Mouse (Mus musculus) myocyte (in vitro differentiated cells): ENCODE results near the gene Apba1. TPM values are rescaled to one million over a fixed set of nuclear protein-coding genes. Genes with fewer than 3 reads are reported as not detected.
A peak's percentile ranks its signal among the peaks of the same experiment; 100 is the strongest.

Experiments used
- H3K27me3 ChIP-seq: one replicate; pipeline ENCODE4 v1.6.1; 2011; ENCODE audit not compliant: control insufficient read depth, insufficient read depth, insufficient read length
- H3K36me3 ChIP-seq: one replicate; pipeline ENCODE4 v1.6.1; 2011; ENCODE audit not compliant: control insufficient read depth, insufficient read depth
- H3K4me2 ChIP-seq: one replicate; pipeline ENCODE4 v1.6.1; 2011; ENCODE audit warnings: low read depth, control low read depth
- H3K4me3 ChIP-seq: one replicate; pipeline ENCODE4 v1.5.1; 2011; ENCODE audit warnings: mild to moderate bottlenecking, control low read depth, moderate library complexity
- H3K79me2 ChIP-seq: one replicate; pipeline ENCODE4 v1.6.1; 2011; ENCODE audit not compliant: control insufficient read depth, insufficient read depth
- H3ac ChIP-seq: one replicate; pipeline ENCODE4 v1.6.1; 2011; ENCODE audit not compliant: control insufficient read depth, insufficient read length
- CEBPB ChIP-seq: IDR thresholded peaks from 2 replicates; pipeline ENCODE4 v1.6.1; 2011; ENCODE audit warnings: mild to moderate bottlenecking, moderate library complexity; ENCODE audit not compliant: poor library complexity, insufficient read depth, severe bottlenecking
- E2F4 ChIP-seq: IDR thresholded peaks from one replicate; pipeline ENCODE4 v1.6.1; 2011; ENCODE audit warnings: mild to moderate bottlenecking, control low read depth, moderate library complexity; ENCODE audit not compliant: insufficient read depth
- MAX ChIP-seq: IDR thresholded peaks from one replicate; pipeline ENCODE4 v1.6.1; 2011; ENCODE audit warnings: low read depth, mild to moderate bottlenecking, control low read depth
- MYOD1 ChIP-seq, 3 experiments: IDR thresholded peaks; one replicate each; pipeline ENCODE4 v1.6.1; 2011; ENCODE audit warnings: control low read depth in 2 of 3, low read depth in 2 of 3, mild to moderate bottlenecking in 2 of 3, moderate library complexity in 1 of 3; ENCODE audit not compliant: insufficient read length in 2 of 3, control insufficient read depth in 1 of 3
- MYOG ChIP-seq, 3 experiments: IDR thresholded peaks; one replicate each; pipeline ENCODE4 v1.6.1; 2011; ENCODE audit warnings: control low read depth in 2 of 3, low read depth in 2 of 3, mild to moderate bottlenecking in 2 of 3; ENCODE audit not compliant: insufficient read length in 2 of 3, control insufficient read depth in 1 of 3, insufficient read depth in 1 of 3
- POLR2A ChIP-seq: IDR thresholded peaks from one replicate; pipeline ENCODE4 v1.6.1; 2011; ENCODE audit warnings: low read depth, mild to moderate bottlenecking, control low read depth, moderate library complexity; ENCODE audit not compliant: insufficient read length
- POLR2AphosphoS2 ChIP-seq: IDR thresholded peaks from one replicate; pipeline ENCODE4 v1.6.1; 2011; ENCODE audit warnings: low read depth, control low read depth; ENCODE audit not compliant: insufficient read length
- REST ChIP-seq: IDR thresholded peaks from one replicate; pipeline ENCODE4 v1.6.1; 2011; ENCODE audit warnings: mild to moderate bottlenecking, control low read depth, moderate library complexity; ENCODE audit not compliant: insufficient read depth, insufficient read length
- SRF ChIP-seq: IDR thresholded peaks from one replicate; pipeline ENCODE4 v1.6.1; 2011; ENCODE audit warnings: low read depth; ENCODE audit not compliant: control insufficient read depth, insufficient read length
- TCF12 ChIP-seq: IDR thresholded peaks from one replicate; pipeline ENCODE4 v1.6.1; 2011; ENCODE audit warnings: mild to moderate bottlenecking, control low read depth; ENCODE audit not compliant: poor library complexity, insufficient read depth, severe bottlenecking
- TCF3 ChIP-seq: IDR thresholded peaks from one replicate; pipeline ENCODE4 v1.6.1; 2011; ENCODE audit warnings: low read depth, control low read depth; ENCODE audit not compliant: insufficient read length
- USF1 ChIP-seq: IDR thresholded peaks from one replicate; pipeline ENCODE4 v1.6.1; 2011; ENCODE audit warnings: low read depth, mild to moderate bottlenecking, control low read depth, moderate library complexity
- polyA plus RNA-seq: library from polyadenylated mRNA; unstranded; fragments of >200 nt; fragmentation: generic; extraction: Trizol; gene quantifications from one replicate; pipeline ENCODE4 v1.2.1, GENCODE M21; 2012; ENCODE audit warnings: missing spikeins

Gene Apba1
- polyA plus RNA-seq, 1 experiment: 0.13 TPM

DNA sequence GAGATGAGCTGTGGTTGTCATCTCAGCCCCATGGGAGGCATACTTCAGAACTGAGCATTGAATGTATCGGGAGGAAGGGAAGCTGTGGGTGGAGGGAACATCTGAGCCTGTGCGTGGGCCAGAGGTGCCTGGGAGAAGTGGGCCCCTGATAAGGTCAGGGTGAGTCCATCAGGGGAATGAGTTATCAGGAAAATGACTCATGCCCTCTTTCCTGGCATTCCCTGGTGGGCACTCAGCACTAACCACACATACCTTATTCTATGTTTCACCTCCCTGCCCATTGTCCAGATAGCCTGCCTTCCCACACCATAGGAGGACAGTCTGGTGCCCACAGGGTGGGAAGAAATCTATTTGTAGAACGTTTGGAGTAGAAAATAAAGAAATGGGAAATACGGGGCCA is 151.7 kb downstream of the Apba1 start:
- H3K4me3 ChIP-seq: no peak overlapping the region
- peak in 1 of 3 experiments; percentile 12 for TF ChIP-seq MYOD1 (IDR thresholded peaks at IDR 0.05; ENCODE audit: control insufficient read depth in 1 of 3, insufficient read length in 2 of 3, low read depth in 2 of 3)
- TF ChIP-seq SRF: no peak
- no peaks in the 10 kb centered on the region for H3K79me2 ChIP-seq
- no peak overlapping the region for H3K4me2 ChIP-seq
- H3ac ChIP-seq: no peak overlapping the region
- H3K36me3 ChIP-seq: no peaks in the 10 kb centered on the region
- no peaks in the 10 kb centered on the region for H3K27me3 ChIP-seq

DNA sequence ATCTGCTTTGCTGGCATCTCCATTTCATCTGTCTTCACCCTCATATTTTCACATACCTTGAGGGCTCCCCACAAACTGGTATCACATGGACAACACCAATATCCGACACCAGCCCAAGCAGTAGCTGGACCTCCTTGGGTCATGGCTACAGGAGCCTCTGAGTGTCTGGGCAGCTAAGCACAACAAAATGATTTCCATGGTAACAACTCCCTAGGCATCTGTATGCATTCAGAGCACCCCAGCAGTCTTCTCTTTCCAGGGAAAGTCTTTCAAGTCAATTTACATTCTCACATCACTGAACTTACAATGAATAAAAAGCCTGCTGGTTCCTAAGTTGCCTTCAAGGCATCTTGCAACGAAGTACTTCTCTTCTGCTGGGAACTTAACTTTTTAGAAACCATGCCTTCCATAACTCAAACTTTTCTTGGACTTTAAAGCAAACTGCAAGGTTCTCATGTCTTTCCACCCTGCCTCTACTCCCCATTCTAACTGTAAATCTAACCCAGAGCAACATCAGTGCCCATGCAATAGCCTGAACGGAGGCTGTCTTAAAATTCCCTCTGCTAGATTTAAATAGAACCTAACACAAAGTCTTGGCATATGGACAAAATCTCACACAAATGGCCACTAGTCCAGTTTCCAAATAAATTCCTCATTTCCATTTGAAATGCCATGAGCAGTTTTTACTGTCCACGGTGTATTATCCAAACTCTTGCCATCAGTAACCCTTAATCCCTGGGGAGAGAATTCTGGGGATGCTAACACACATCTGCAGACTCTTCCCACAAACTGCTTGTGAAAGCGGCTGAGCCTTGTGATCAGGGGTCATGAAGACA is 160.9 kb downstream of the Apba1 start:
- TF ChIP-seq MAX (no peak), E2F4 (no peak), MYOG (IDR thresholded peaks at IDR 0.05; ENCODE audit: control insufficient read depth in 1 of 3, insufficient read depth in 1 of 3, insufficient read length in 2 of 3, low read depth in 2 of 3) (no peak), MYOD1 (IDR thresholded peaks at IDR 0.05; ENCODE audit: control insufficient read depth in 1 of 3, insufficient read length in 2 of 3, low read depth in 2 of 3) (no peak), POLR2A (no peak), REST (no peak), POLR2AphosphoS2 (no peak), TCF3 (no peak), SRF (no peak), CEBPB (no peak)
- Histone ChIP-seq H3K27me3 (no peaks in the 10 kb centered on the region), H3K4me2 (no peak overlapping the region), H3K4me3 (no peak overlapping the region), H3ac (no peak overlapping the region), H3K36me3 (no peaks in the 10 kb centered on the region), H3K79me2 (no peaks in the 10 kb centered on the region)

DNA sequence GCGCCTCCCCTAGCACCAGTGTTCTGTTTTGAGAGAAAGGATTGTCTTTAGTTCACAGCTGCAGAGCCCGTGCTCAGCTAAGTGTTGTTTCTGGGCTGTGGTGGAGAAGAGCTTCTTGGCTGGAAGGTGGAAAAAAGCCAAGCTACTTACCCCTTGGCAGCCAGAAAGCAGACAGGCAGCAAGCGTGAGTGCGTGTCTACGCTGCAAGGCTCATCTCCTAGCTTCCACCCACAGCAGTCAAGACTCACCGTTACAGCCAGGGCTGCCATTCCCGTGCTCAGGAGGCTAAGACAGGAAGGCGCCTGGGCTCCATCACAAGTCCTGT is 161.5 kb downstream of the Apba1 start:
- Histone ChIP-seq H3ac (no peak overlapping the region), H3K79me2 (no peaks in the 10 kb centered on the region), H3K4me2 (no peak overlapping the region), H3K27me3 (no peaks in the 10 kb centered on the region), H3K36me3 (no peaks in the 10 kb centered on the region), H3K4me3 (no peak overlapping the region)
- TF ChIP-seq MYOD1 (IDR thresholded peaks at IDR 0.05; ENCODE audit: control insufficient read depth in 1 of 3, insufficient read length in 2 of 3, low read depth in 2 of 3) (no peak), TCF12 (no peak)

DNA sequence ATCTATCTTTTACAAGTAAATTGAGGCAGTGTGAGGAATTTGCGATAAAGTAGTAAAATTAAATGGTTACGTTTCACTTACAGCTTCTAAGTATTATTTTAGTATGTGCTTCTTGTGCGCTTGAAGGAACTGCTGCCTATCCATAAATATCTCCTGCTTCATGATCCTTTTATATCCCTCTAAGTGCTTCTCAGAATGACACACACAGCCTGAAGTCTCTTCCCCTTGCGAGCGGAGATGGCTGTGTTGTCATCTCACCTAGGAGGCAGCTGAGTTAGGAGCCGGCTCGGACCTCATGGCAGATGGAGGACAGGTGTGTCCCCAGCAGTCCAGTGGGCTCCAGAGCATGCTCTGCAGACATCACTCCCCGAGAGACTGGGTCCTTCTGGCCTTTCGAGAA is 163.9 kb downstream of the Apba1 start:
- H3K4me3 ChIP-seq: no peak overlapping the region
- H3K4me2 ChIP-seq: no peak overlapping the region
- TF ChIP-seq CEBPB (no peak), TCF12 (no peak), MYOD1 (IDR thresholded peaks at IDR 0.05; ENCODE audit: control insufficient read depth in 1 of 3, insufficient read length in 2 of 3, low read depth in 2 of 3) (no peak), USF1 (no peak), SRF (no peak)
- no peaks in the 10 kb centered on the region for H3K36me3 ChIP-seq
- H3K79me2 ChIP-seq: no peaks in the 10 kb centered on the region
- H3K27me3 ChIP-seq: no peaks in the 10 kb centered on the region
- no peak overlapping the region for H3ac ChIP-seq

DNA sequence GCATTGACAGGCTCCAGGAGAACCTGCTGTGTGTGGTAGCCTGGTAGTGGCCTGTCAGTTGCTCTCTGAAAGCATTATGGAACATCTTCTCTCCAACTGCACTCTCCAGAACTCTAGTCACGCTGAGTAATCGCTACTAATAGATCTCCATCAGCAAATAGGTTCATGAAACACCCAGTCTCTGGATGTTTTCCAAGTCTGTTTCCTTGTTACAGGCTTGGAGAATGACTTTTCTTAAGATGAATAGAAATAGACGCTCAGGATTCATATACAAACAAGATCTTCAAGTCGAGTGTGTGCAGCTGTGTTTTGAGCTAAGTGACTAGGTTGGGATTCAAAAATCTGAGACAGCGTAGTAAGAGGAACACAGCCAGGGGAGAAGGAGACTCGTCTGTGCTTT is 165.4 kb downstream of the Apba1 start:
- Histone ChIP-seq H3K4me2 (no peak overlapping the region), H3ac (no peak overlapping the region), H3K79me2 (no peaks in the 10 kb centered on the region), H3K4me3 (no peak overlapping the region), H3K36me3 (no peaks in the 10 kb centered on the region), H3K27me3 (no peaks in the 10 kb centered on the region)
- TF ChIP-seq SRF (no peak), CEBPB (no peak), TCF3 (no peak), E2F4 (no peak), TCF12 (no peak), POLR2A (no peak), REST (no peak), POLR2AphosphoS2 (no peak), MAX (no peak), MYOG (IDR thresholded peaks at IDR 0.05; ENCODE audit: control insufficient read depth in 1 of 3, insufficient read depth in 1 of 3, insufficient read length in 2 of 3, low read depth in 2 of 3) (no peak), USF1 (no peak), MYOD1 (IDR thresholded peaks at IDR 0.05; ENCODE audit: control insufficient read depth in 1 of 3, insufficient read length in 2 of 3, low read depth in 2 of 3) (no peak)

DNA sequence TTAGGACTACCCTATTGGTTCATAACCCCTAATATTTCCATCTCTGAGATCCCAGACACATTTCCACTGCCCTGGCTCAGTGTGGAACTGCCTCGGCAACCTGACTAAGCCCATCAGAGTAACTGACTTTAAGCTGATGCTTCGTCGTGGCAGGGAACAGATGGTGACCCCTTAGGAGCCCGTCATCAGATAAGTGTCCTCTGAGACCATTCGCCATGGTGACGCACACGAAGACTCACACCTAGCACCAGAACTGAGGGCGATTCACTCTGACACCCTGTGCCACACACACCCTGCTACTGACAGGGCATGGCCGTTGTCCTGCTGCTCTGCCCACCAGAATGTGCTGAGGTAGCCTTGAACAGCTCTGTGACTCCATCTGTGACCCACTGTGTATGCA is 166.1 kb downstream of the Apba1 start:
- Histone ChIP-seq H3ac (no peak overlapping the region), H3K4me3 (no peak overlapping the region), H3K36me3 (no peaks in the 10 kb centered on the region), H3K79me2 (no peaks in the 10 kb centered on the region), H3K27me3 (no peaks in the 10 kb centered on the region), H3K4me2 (no peak overlapping the region)
- TF ChIP-seq USF1 (no peak), MYOD1 (IDR thresholded peaks at IDR 0.05; ENCODE audit: control insufficient read depth in 1 of 3, insufficient read length in 2 of 3, low read depth in 2 of 3) (no peak), MAX (no peak), MYOG (IDR thresholded peaks at IDR 0.05; ENCODE audit: control insufficient read depth in 1 of 3, insufficient read depth in 1 of 3, insufficient read length in 2 of 3, low read depth in 2 of 3) (no peak), POLR2A (no peak), TCF3 (no peak), CEBPB (no peak), SRF (no peak), TCF12 (no peak), REST (no peak), E2F4 (no peak), POLR2AphosphoS2 (no peak)
